Mouse (Mus musculus): ENCODE results near the gene Kmt2e. TPM values are rescaled to one million over a fixed set of nuclear protein-coding genes. Genes with fewer than 3 reads are reported as not detected.

Gene Kmt2e
- polyA plus RNA-seq, 1 experiment from 2014 or later: 170 TPM

DNA sequence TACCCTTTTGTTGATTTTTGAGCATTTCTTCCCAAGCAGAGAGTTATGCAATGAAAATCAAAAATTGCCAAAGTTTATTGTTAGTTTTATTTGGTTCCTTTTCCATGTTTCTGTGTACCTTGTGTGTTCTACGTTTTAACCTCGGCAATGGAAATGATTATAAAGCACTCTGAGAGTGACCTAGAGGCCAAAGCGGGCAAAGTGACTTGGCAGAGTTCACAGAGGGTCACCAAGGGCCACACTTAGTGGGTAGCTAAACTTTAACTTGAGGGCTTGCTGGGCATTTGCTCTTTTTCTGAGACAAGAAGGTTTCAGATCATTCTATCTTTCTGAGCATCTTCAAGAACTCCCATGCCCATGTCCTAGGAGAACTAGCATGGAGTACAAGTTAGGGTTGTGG lies 37.5 kb upstream of the Kmt2e start:
- Histone ChIP-seq H3K4me1 (replicated peaks) (no peaks in the 10 kb centered on the region), H3K4me2 (no peak overlapping the region), H3K27ac (no peak overlapping the region), H3K9me3 (no peaks in the 10 kb centered on the region), H3K4me3 (no peak overlapping the region), H3K36me3 (peaks cover 20% of the 10 kb centered on the region), H3K27me3 (no peaks in the 10 kb centered on the region), H3K9ac (no peak overlapping the region)
- ATAC-seq (ENCODE audit: low FRiP score): no peak
- WGBS: 90% methylated on average over 3 of the region's 3 CpGs

GRCm38 (mm10) chr5:23400156-23400555 lies 34.1 kb upstream of the Kmt2e start:
- Histone ChIP-seq H3K9me3 (no peaks in the 10 kb centered on the region), H3K4me3 (no peak overlapping the region), H3K27me3 (no peaks in the 10 kb centered on the region), H3K27ac (no peak overlapping the region), H3K4me2 (no peak overlapping the region), H3K9ac (no peak overlapping the region), H3K36me3 (peaks cover 21% of the 10 kb centered on the region), H3K4me1 (replicated peaks) (peaks cover 4% of the 10 kb centered on the region)
- ATAC-seq (ENCODE audit: low FRiP score): peak; percentile 43; the same call in 1 of the 2 replicates
- 94% methylated on average over 3 of the region's 3 CpGs for WGBS

DNA sequence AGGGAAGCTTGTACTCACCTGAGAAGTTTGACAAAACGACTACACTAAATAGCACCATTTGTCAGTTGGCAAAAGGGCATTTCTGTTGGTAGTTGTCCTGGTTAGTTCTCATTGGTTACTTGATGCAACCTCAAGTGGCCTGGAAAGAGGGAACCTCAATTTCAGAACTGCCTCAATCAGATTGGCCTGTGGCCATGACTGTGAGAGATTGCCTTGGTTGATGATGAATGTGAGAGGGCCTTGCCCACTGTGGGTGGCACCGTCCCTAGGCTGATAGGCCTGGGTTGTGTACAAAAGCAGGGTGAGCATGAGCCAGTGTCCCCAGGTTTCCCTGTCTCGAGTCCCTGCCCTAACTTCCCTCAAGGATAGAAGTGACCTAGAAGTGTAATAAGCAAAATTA lies 33.4 kb upstream of the Kmt2e start:
- no peak overlapping the region for H3K9ac ChIP-seq
- no peak overlapping the region for H3K4me2 ChIP-seq
- WGBS: 90% methylated on average over 3 of the region's 3 CpGs
- no peak overlapping the region for H3K4me3 ChIP-seq
- no peaks in the 10 kb centered on the region for H3K9me3 ChIP-seq
- ATAC-seq (ENCODE audit: low FRiP score): no peak
- no peaks in the 10 kb centered on the region for H3K27me3 ChIP-seq
- H3K36me3 ChIP-seq: peaks cover 24% of the 10 kb centered on the region
- no peak overlapping the region for H3K27ac ChIP-seq
- H3K4me1 ChIP-seq (replicated peaks): peaks cover 4% of the 10 kb centered on the region

GRCm38 (mm10) chr5:23401368-23401767 lies 32.9 kb upstream of the Kmt2e start:
- 77% methylated on average over 9 of the region's 9 CpGs for WGBS
- Histone ChIP-seq H3K4me2 (no peak overlapping the region), H3K27me3 (no peaks in the 10 kb centered on the region), H3K27ac (no peak overlapping the region), H3K36me3 (peaks cover 28% of the 10 kb centered on the region), H3K4me1 (replicated peaks) (peaks cover 4% of the 10 kb centered on the region), H3K4me3 (no peak overlapping the region), H3K9me3 (no peaks in the 10 kb centered on the region), H3K9ac (no peak overlapping the region)
- ATAC-seq (ENCODE audit: low FRiP score): no peak

- H3K4me2 ChIP-seq: no peak overlapping the region
- ATAC-seq (ENCODE audit: low FRiP score): no peak
- H3K4me1 ChIP-seq (replicated peaks): peaks cover 4% of the 10 kb centered on the region
- peaks cover 28% of the 10 kb centered on the region for H3K36me3 ChIP-seq
- H3K4me3 ChIP-seq: no peak overlapping the region
- no peak overlapping the region for H3K9ac ChIP-seq
- H3K27me3 ChIP-seq: no peaks in the 10 kb centered on the region
- 42% methylated on average over 2 of the region's 2 CpGs for WGBS
- H3K27ac ChIP-seq: no peak overlapping the region
- H3K9me3 ChIP-seq: no peaks in the 10 kb centered on the region
Observed at GRCm38 (mm10) chr5:23401999-23402398, 32.2 kb upstream of the Kmt2e start.

GRCm38 (mm10) chr5:23403161-23403560 lies 31.1 kb upstream of the Kmt2e start:
- Histone ChIP-seq H3K27ac (no peak overlapping the region), H3K4me3 (no peak overlapping the region), H3K9ac (no peak overlapping the region), H3K36me3 (peaks cover 28% of the 10 kb centered on the region), H3K9me3 (no peaks in the 10 kb centered on the region), H3K27me3 (no peaks in the 10 kb centered on the region), H3K4me2 (no peak overlapping the region), H3K4me1 (replicated peaks) (peaks cover 9% of the 10 kb centered on the region)
- WGBS: 70% methylated on average over 11 of the region's 11 CpGs
- no peak for ATAC-seq (ENCODE audit: low FRiP score)

- Histone ChIP-seq H3K9ac (no peak overlapping the region), H3K4me1 (replicated peaks) (peaks cover 11% of the 10 kb centered on the region), H3K9me3 (no peaks in the 10 kb centered on the region), H3K27me3 (no peaks in the 10 kb centered on the region), H3K27ac (no peak overlapping the region), H3K36me3 (peaks cover 39% of the 10 kb centered on the region), H3K4me2 (no peak overlapping the region), H3K4me3 (no peak overlapping the region)
- 93% methylated on average over 12 of the region's 12 CpGs for WGBS
- ATAC-seq (ENCODE audit: low FRiP score): no peak
Observed at GRCm38 (mm10) chr5:23405666-23406404, 28.4 kb upstream of the Kmt2e start.

DNA sequence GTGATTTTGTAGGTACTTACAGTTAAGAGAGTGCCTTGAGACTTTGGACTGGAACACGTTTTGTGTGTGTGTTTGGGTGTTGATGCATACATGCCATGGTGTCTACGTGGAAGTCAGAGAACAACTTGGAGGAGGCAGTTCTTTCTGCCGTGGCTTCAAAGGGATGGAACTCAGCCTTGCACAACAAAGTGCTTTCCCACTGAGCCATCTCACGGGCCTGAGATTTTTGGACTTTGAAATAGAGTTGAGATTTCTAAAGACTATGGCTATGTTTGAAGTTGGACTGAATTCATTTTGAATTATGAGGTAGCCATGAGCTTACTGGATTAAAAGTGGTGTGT lies 27.9 kb upstream of the Kmt2e start:
- ATAC-seq (ENCODE audit: low FRiP score): no peak
- Histone ChIP-seq H3K9ac (no peak overlapping the region), H3K27me3 (no peaks in the 10 kb centered on the region), H3K4me2 (no peak overlapping the region), H3K4me1 (replicated peaks) (peaks cover 11% of the 10 kb centered on the region), H3K9me3 (no peaks in the 10 kb centered on the region), H3K4me3 (no peak overlapping the region), H3K27ac (no peak overlapping the region), H3K36me3 (peaks cover 34% of the 10 kb centered on the region)
- 92% methylated on average over 4 of the region's 4 CpGs for WGBS

DNA sequence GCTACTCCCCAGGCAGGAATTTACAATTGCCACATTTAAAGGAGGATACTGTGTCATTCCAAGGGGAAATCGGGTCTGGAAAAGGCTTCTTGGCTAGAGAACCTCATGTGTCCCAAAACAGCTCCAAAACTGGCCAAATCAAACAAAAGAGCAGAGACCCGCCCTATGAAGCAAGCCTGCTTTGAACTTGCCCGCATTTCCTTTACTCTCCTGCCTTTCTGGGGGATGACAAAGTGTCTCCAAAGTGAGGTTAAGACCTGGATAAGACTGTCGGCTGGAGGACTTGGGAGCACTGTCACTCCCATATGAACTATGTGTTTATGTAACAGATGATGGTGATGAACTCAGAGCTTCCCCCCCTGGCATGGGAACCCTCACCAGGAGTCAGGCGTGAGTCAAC lies 26.1 kb upstream of the Kmt2e start:
- Histone ChIP-seq H3K4me1 (replicated peaks) (peaks cover 23% of the 10 kb centered on the region), H3K4me2 (no peak overlapping the region), H3K27me3 (no peaks in the 10 kb centered on the region), H3K27ac (peak overlapping the region; percentile 14; the same call in 1 of the 2 replicates), H3K36me3 (peaks cover 37% of the 10 kb centered on the region), H3K4me3 (no peak overlapping the region), H3K9ac (no peak overlapping the region), H3K9me3 (no peaks in the 10 kb centered on the region)
- no peak for ATAC-seq (ENCODE audit: low FRiP score)
- 70% methylated on average over 5 of the region's 5 CpGs for WGBS

GRCm38 (mm10) chr5:23410040-23410717 lies 24.1 kb upstream of the Kmt2e start:
- Histone ChIP-seq H3K4me1 (replicated peaks) (peaks cover 42% of the 10 kb centered on the region), H3K4me2 (no peak overlapping the region), H3K4me3 (no peak overlapping the region), H3K27ac (0 out of 2 replicates have a peak overlapping the region, but pooled peaks have one; percentile 2), H3K36me3 (peaks cover 37% of the 10 kb centered on the region), H3K9ac (no peak overlapping the region), H3K27me3 (no peaks in the 10 kb centered on the region), H3K9me3 (no peaks in the 10 kb centered on the region)
- WGBS: 76% methylated on average over 9 of the region's 9 CpGs
- no peak for ATAC-seq (ENCODE audit: low FRiP score)

GRCm38 (mm10) chr5:23410718-23411101 lies 23.5 kb upstream of the Kmt2e start:
- no peak overlapping the region for H3K4me3 ChIP-seq
- 85% methylated on average over 2 of the region's 2 CpGs for WGBS
- H3K36me3 ChIP-seq: peaks cover 37% of the 10 kb centered on the region
- H3K27ac ChIP-seq: 0 out of 2 replicates have a peak overlapping the region, but pooled peaks have one; percentile 2
- H3K4me1 ChIP-seq (replicated peaks): peaks cover 47% of the 10 kb centered on the region
- H3K9me3 ChIP-seq: no peaks in the 10 kb centered on the region
- ATAC-seq (ENCODE audit: low FRiP score): no peak
- no peak overlapping the region for H3K4me2 ChIP-seq
- no peaks in the 10 kb centered on the region for H3K27me3 ChIP-seq
- no peak overlapping the region for H3K9ac ChIP-seq

DNA sequence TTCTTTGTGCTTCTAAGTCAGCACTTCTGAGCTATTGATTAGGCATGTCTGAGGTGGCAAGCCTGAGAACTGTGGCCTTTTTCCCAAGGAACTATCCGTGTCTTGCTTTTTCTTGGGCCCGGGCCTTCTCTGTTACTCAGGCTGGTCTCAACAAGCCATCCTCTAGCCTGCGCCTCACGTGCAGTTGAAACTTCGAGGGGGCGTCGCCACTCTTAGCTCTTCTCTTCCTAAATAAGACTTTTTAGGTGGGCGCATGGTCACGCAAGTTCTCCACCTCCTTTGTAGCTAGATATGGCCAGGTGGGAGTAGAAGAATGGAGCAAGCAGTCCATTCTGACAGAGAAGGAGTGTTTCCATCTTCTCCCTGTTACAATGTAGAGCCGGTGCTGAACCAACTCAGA lies 22.6 kb upstream of the Kmt2e start:
- Histone ChIP-seq H3K27me3 (no peaks in the 10 kb centered on the region), H3K4me3 (no peak overlapping the region), H3K36me3 (peaks cover 31% of the 10 kb centered on the region), H3K9me3 (no peaks in the 10 kb centered on the region), H3K27ac (peak overlapping the region; percentile 84; the same call in 1 of the 2 replicates), H3K4me2 (no peak overlapping the region), H3K4me1 (replicated peaks) (peaks cover 55% of the 10 kb centered on the region), H3K9ac (no peak overlapping the region)
- no peak for ATAC-seq (ENCODE audit: low FRiP score)
- 93% methylated on average over 10 of the region's 10 CpGs for WGBS
